Mouse (Mus musculus): ENCODE data around the gene Tfcp2. TPM values are rescaled to one million over a fixed set of nuclear protein-coding genes. Genes with fewer than 3 reads are reported as not detected.
"Not testable (repeated sequence)": the region's sequence is repeated elsewhere in the genome, so short reads cannot be mapped to it uniquely, and the experiment has no call there.

The Tfcp2 gene
- polyA plus RNA-seq, 1 experiment from 2014 or later = 29.3 TPM

DNA sequence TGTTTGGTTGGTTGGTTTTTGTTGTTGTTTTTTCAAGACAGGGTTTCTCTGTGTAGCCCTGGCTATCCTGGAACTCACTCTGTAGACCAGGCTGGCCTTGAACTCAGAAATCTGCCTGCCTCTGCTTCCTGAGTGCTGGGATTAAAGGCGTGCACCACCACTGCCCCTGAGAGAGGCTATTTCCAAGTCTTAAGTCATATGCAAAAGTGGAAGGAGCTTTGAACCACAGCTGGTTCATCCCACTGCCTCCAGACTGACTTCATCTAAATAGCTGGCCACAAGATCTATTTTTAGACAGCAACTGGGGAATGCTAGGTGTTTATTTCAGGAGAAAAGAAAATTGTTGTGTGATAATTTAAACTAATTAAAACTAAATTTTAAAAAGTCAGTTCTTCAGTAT lies 63.5 kb downstream of the Tfcp2 start:
- not testable (repeated sequence) for H3K9ac ChIP-seq (ENCODE audit: low read length); ATAC-seq (ENCODE audit: insufficient number of reproducible peaks, low FRiP score, low TSS enrichment, low read depth); H3K27me3 ChIP-seq (ENCODE audit: control insufficient read depth, insufficient read depth, low read length); H3K9me3 ChIP-seq (ENCODE audit: control insufficient read depth, low read length); H3K4me1 ChIP-seq (ENCODE audit: control insufficient read depth, insufficient read depth, low read length); H3K36me3 ChIP-seq (ENCODE audit: control insufficient read depth, insufficient read depth, low read length); DNase-seq (ENCODE audit: low spot score); H3K27ac ChIP-seq (replicated peaks; ENCODE audit: low read depth, low read length); H3K4me3 ChIP-seq (ENCODE audit: low read depth, low read length); H3K4me2 ChIP-seq (ENCODE audit: low read depth, severe bottlenecking)
- WGBS = 88% methylated on average over 1 of the region's 1 CpGs

DNA sequence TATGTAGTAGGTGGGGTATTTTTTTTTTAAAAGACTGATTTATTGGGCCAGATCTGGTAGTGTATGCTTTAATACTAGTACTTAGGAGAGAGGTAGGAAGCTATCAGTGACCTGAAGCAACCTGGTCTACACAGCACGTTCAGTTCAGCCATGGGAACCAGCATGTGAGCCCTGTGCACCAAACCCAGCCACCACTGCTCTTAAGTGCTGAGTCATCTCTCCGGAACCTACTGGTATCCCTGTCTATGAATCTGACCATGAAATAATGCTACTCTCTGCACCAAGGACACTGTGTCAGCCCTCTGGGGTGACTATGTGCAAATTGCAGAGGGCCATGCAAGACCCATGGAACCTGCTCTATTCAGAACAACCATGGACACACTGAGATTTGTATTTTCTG lies 64.8 kb downstream of the Tfcp2 start:
- Histone ChIP-seq H3K27ac (replicated peaks; ENCODE audit: low read depth, low read length) (no peak overlapping the region), H3K4me1 (ENCODE audit: control insufficient read depth, insufficient read depth, low read length) (peaks cover 2% of the 10 kb centered on the region; the same call in 1 of the 2 replicates)
- ATAC-seq (ENCODE audit: insufficient number of reproducible peaks, low FRiP score, low TSS enrichment, low read depth) = no peak

DNA sequence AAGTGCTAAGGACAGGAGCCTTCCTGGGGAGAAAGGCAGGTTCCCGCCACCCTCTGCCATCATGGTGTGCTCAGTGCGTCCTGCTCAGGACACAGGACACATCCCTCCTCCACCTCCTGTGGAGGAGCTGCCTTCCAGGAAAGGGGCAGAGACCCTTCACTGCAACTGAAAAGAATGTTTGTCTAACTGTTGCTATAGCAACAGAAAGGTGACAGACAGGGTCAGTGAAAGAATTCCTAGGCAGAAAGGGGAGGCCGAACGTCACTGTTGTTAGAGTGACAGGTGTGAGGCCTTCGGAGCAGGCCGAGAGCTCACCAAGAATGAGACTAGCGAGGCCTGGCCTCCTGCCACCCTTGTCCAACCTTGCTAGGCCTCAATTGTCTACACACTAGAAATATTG lies 65.4 kb downstream of the Tfcp2 start:
- no peaks in the 10 kb centered on the region for H3K4me1 ChIP-seq (ENCODE audit: control insufficient read depth, insufficient read depth, low read length)
- H3K4me3 ChIP-seq (ENCODE audit: low read depth, low read length) = no peak overlapping the region
- WGBS = 64% methylated on average over 7 of the region's 7 CpGs
- no peak for DNase-seq (ENCODE audit: low spot score)
- H3K27ac ChIP-seq (replicated peaks; ENCODE audit: low read depth, low read length) = no peak overlapping the region
- H3K27me3 ChIP-seq (ENCODE audit: control insufficient read depth, insufficient read depth, low read length) = no peaks in the 10 kb centered on the region
- H3K4me2 ChIP-seq (ENCODE audit: low read depth, severe bottlenecking) = no peak overlapping the region
- no peak overlapping the region for H3K9ac ChIP-seq (ENCODE audit: low read length)
- no peaks in the 10 kb centered on the region for H3K9me3 ChIP-seq (ENCODE audit: control insufficient read depth, low read length)
- peaks cover 18% of the 10 kb centered on the region for H3K36me3 ChIP-seq (ENCODE audit: control insufficient read depth, insufficient read depth, low read length)
- ATAC-seq (ENCODE audit: insufficient number of reproducible peaks, low FRiP score, low TSS enrichment, low read depth) = no peak

More for the DNA sequence above, 64.8 kb downstream of the Tfcp2 start:
- Histone ChIP-seq H3K4me2 (ENCODE audit: low read depth, severe bottlenecking) (no peak overlapping the region), H3K9me3 (ENCODE audit: control insufficient read depth, low read length) (no peaks in the 10 kb centered on the region), H3K4me3 (ENCODE audit: low read depth, low read length) (no peak overlapping the region), H3K27me3 (ENCODE audit: control insufficient read depth, insufficient read depth, low read length) (no peaks in the 10 kb centered on the region), H3K9ac (ENCODE audit: low read length) (no peak overlapping the region), H3K36me3 (ENCODE audit: control insufficient read depth, insufficient read depth, low read length) (peaks cover 14% of the 10 kb centered on the region)
- WGBS = 94% methylated on average over 2 of the region's 2 CpGs
- no peak for DNase-seq (ENCODE audit: low spot score)

DNA sequence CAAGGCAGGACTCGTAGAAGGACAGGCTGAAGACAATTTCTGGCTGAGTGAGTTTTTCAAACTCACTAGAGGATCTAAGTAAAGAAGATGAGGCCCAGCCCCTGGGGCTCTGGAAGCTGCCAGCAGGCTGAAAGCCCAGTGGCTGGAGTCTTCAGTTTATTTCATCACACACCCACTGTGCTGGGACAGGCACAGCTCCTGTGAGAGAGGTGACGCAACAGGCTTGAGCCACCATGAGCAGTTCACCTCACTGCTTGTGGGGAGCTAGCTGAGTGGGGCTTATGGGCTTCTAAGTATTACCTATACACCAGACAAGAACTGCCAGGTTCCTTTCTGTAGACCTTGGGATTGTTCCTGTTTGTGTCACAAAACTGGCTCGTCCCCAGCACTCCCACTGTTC lies 66.2 kb downstream of the Tfcp2 start:
- WGBS = 87% methylated on average over 3 of the region's 3 CpGs
- H3K4me3 ChIP-seq (ENCODE audit: low read depth, low read length) = no peak overlapping the region
- no peak overlapping the region for H3K4me2 ChIP-seq (ENCODE audit: low read depth, severe bottlenecking)
- H3K27me3 ChIP-seq (ENCODE audit: control insufficient read depth, insufficient read depth, low read length) = no peaks in the 10 kb centered on the region
- H3K27ac ChIP-seq (replicated peaks; ENCODE audit: low read depth, low read length) = no peak overlapping the region
- ATAC-seq (ENCODE audit: insufficient number of reproducible peaks, low FRiP score, low TSS enrichment, low read depth) (no peak), DNase-seq (ENCODE audit: low spot score) (no peak)
- H3K36me3 ChIP-seq (ENCODE audit: control insufficient read depth, insufficient read depth, low read length) = peaks cover 24% of the 10 kb centered on the region
- no peaks in the 10 kb centered on the region for H3K4me1 ChIP-seq (ENCODE audit: control insufficient read depth, insufficient read depth, low read length)
- no peaks in the 10 kb centered on the region for H3K9me3 ChIP-seq (ENCODE audit: control insufficient read depth, low read length)
- no peak overlapping the region for H3K9ac ChIP-seq (ENCODE audit: low read length)

DNA sequence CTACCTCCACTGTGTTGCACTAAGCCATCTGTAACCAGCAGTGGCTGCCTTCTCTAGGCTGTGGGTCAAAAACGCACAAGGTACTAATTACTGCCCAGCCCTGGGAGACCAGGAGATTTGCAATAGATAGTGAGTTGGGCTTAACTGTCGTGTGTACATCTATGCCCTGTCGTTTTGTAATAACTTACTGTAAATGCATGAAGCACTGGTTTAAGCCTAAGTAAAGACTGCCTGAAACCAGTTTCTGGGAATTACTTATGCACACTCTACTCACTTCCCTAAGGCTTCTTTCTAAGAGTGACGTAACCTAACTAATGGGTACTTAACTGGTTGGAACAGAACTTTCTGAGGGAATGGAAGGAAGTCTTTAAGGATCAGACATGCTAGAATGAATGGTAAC lies 72.9 kb downstream of the Tfcp2 start:
- H3K4me1 ChIP-seq (ENCODE audit: control insufficient read depth, insufficient read depth, low read length) = no peaks in the 10 kb centered on the region
- 80% methylated on average over 4 of the region's 4 CpGs for WGBS
- no peak overlapping the region for H3K9ac ChIP-seq (ENCODE audit: low read length)
- H3K9me3 ChIP-seq (ENCODE audit: control insufficient read depth, low read length) = no peaks in the 10 kb centered on the region
- H3K4me2 ChIP-seq (ENCODE audit: low read depth, severe bottlenecking) = no peak overlapping the region
- no peaks in the 10 kb centered on the region for H3K27me3 ChIP-seq (ENCODE audit: control insufficient read depth, insufficient read depth, low read length)
- no peak for ATAC-seq (ENCODE audit: insufficient number of reproducible peaks, low FRiP score, low TSS enrichment, low read depth)
- DNase-seq (ENCODE audit: low spot score) = no peak
- H3K4me3 ChIP-seq (ENCODE audit: low read depth, low read length) = no peak overlapping the region
- H3K36me3 ChIP-seq (ENCODE audit: control insufficient read depth, insufficient read depth, low read length) = peaks cover 24% of the 10 kb centered on the region
- H3K27ac ChIP-seq (replicated peaks; ENCODE audit: low read depth, low read length) = no peak overlapping the region

DNA sequence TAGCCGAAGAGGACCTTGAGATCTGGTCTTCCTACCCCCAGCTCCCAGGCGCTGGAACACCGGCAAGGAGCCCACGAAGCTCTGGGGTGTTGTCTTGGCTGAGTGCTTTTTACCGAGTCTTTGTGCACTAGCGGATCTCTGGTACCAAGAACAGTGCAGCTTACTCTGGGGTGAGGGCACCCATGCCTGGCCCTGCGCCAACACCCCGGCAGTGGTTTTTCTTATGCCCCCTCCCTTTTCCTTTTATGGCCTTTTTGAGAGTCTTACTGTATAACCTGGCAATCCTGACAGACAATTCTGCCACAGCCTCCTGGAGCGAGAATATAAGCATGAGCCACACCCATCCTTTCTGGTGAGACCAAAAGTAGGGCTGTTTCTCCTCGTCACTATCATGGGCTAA lies 73.5 kb downstream of the Tfcp2 start:
- WGBS = 88% methylated on average over 10 of the region's 10 CpGs
- Histone ChIP-seq H3K4me1 (ENCODE audit: control insufficient read depth, insufficient read depth, low read length) (no peaks in the 10 kb centered on the region), H3K4me3 (ENCODE audit: low read depth, low read length) (no peak overlapping the region), H3K9me3 (ENCODE audit: control insufficient read depth, low read length) (no peaks in the 10 kb centered on the region), H3K27me3 (ENCODE audit: control insufficient read depth, insufficient read depth, low read length) (no peaks in the 10 kb centered on the region), H3K4me2 (ENCODE audit: low read depth, severe bottlenecking) (no peak overlapping the region), H3K36me3 (ENCODE audit: control insufficient read depth, insufficient read depth, low read length) (peaks cover 24% of the 10 kb centered on the region), H3K9ac (ENCODE audit: low read length) (no peak overlapping the region), H3K27ac (replicated peaks; ENCODE audit: low read depth, low read length) (no peak overlapping the region)
- no peak for ATAC-seq (ENCODE audit: insufficient number of reproducible peaks, low FRiP score, low TSS enrichment, low read depth)
- DNase-seq (ENCODE audit: low spot score) = no peak

DNA sequence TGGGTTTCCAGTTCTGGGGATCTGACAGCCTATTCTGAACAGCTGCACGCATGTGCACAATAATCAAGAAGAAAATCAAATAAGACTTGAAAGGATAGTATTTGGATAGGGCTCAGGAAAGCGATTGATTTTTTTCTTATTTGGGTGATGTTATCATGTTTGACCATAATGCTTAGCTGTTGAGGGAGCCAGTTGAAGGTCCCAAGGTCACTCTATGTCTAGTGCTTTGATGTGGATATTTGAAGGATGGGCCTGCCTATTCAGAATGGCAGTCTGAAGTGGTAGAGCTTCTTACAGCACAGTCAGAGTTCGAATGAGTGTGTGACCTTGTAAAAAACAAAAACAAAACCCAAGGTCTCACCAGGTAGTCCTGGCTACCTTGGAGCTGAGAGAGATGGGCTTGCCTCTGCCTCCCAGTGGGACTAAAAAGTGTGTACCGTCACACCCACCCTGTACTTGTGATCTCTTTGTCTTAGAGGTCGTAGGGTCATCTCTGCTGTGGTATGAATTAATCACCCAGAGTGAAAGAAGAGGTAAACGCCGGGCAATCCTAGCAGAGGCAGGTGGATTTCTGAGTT lies 77.8 kb downstream of the Tfcp2 start:
- Histone ChIP-seq H3K4me1 (ENCODE audit: control insufficient read depth, insufficient read depth, low read length) (0 out of 2 replicates have a peak, but pooled peaks cover 4% of the 10 kb centered on the region), H3K4me2 (ENCODE audit: low read depth, severe bottlenecking) (no peak overlapping the region), H3K27ac (replicated peaks; ENCODE audit: low read depth, low read length) (no peak overlapping the region), H3K9me3 (ENCODE audit: control insufficient read depth, low read length) (no peaks in the 10 kb centered on the region), H3K36me3 (ENCODE audit: control insufficient read depth, insufficient read depth, low read length) (peaks cover 5% of the 10 kb centered on the region; the same call in 1 of the 2 replicates), H3K9ac (ENCODE audit: low read length) (no peak overlapping the region), H3K4me3 (ENCODE audit: low read depth, low read length) (no peak overlapping the region), H3K27me3 (ENCODE audit: control insufficient read depth, insufficient read depth, low read length) (no peaks in the 10 kb centered on the region)
- 85% methylated on average over 7 of the region's 7 CpGs for WGBS
- DNase-seq (ENCODE audit: low spot score) (no peak), ATAC-seq (ENCODE audit: insufficient number of reproducible peaks, low FRiP score, low TSS enrichment, low read depth) (no peak)

DNA sequence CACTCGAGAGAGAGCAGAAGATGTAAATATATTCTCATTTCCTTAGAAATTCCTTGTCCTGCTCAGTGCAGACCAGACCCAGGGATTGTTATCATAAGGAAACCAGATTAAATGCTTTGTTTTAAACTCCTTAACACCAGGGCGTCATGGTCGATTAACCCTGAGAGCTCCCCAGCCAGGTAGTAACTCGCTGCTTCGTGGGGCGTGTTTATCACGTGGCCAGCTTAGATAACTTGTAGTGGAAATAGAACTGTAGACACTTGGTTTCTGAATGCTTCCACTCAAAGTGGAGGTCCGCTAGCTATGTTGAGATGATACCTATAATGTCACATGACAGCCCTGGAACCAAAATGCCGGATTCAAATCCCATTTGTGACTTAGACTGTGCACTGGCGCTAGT lies 81.8 kb downstream of the Tfcp2 start:
- Histone ChIP-seq H3K9ac (ENCODE audit: low read length) (no peak overlapping the region), H3K27ac (replicated peaks; ENCODE audit: low read depth, low read length) (no peak overlapping the region), H3K4me2 (ENCODE audit: low read depth, severe bottlenecking) (peak overlapping the region; percentile 84; the same call in 1 of the 2 replicates), H3K4me3 (ENCODE audit: low read depth, low read length) (no peak overlapping the region), H3K36me3 (ENCODE audit: control insufficient read depth, insufficient read depth, low read length) (peaks cover 2% of the 10 kb centered on the region; the same call in 1 of the 2 replicates), H3K9me3 (ENCODE audit: control insufficient read depth, low read length) (no peaks in the 10 kb centered on the region), H3K4me1 (ENCODE audit: control insufficient read depth, insufficient read depth, low read length) (0 out of 2 replicates have a peak, but pooled peaks cover 4% of the 10 kb centered on the region), H3K27me3 (ENCODE audit: control insufficient read depth, insufficient read depth, low read length) (no peaks in the 10 kb centered on the region)
- ATAC-seq (ENCODE audit: insufficient number of reproducible peaks, low FRiP score, low TSS enrichment, low read depth) = no peak
- DNase-seq (ENCODE audit: low spot score) = no peak
- WGBS = 76% methylated on average over 10 of the region's 10 CpGs

DNA sequence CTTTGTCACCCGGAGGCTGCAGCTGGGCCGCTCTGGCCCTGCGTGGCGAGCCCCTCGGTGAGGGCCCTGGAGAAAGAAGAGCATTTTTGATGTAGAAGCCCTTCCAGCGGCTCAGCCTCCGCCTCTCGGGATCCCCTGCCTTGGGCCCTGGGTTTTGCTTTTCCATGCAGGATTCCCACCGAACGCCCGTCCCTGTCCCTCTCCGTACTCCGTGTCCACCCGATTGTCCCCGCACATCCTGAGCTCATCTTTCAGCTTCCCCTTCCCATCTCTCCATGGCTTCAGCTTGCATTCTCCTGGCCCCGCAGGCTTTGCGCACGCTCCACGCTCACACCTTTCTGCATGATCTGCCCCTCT lies 82.6 kb downstream of the Tfcp2 start:
- Histone ChIP-seq H3K27me3 (ENCODE audit: control insufficient read depth, insufficient read depth, low read length) (no peaks in the 10 kb centered on the region), H3K27ac (replicated peaks; ENCODE audit: low read depth, low read length) (no peak overlapping the region), H3K36me3 (ENCODE audit: control insufficient read depth, insufficient read depth, low read length) (peaks cover 2% of the 10 kb centered on the region; the same call in 1 of the 2 replicates), H3K4me2 (ENCODE audit: low read depth, severe bottlenecking) (peak overlapping the region; percentile 84), H3K9me3 (ENCODE audit: control insufficient read depth, low read length) (no peaks in the 10 kb centered on the region), H3K4me3 (ENCODE audit: low read depth, low read length) (peak overlapping the region; percentile 78), H3K9ac (ENCODE audit: low read length) (peak overlapping the region; percentile 85), H3K4me1 (ENCODE audit: control insufficient read depth, insufficient read depth, low read length) (0 out of 2 replicates have a peak, but pooled peaks cover 4% of the 10 kb centered on the region)
- DNase-seq (ENCODE audit: low spot score) (no peak), ATAC-seq (ENCODE audit: insufficient number of reproducible peaks, low FRiP score, low TSS enrichment, low read depth) (peak; percentile 52)
- WGBS = under 1% methylated on average over 17 of the region's 19 CpGs

All from limb, embryonic 11.5 days (tissue).